Mouse (Mus musculus) lung, embryonic 16.5 days (tissue): ENCODE results near the gene Edil3. TPM values are rescaled to one million over a fixed set of nuclear protein-coding genes. Genes with fewer than 3 reads are reported as not detected.

Experiments used
- ATAC-seq: fragments of 200-750 bp; cut with Nextera tagmentation; 2 replicates; pipeline ENCODE4 v1.8.0; 2017; ENCODE audit warnings: low read depth, mild to moderate bottlenecking, moderate library complexity
- H3K27ac ChIP-seq: fragments of 300-500 bp; sonication (generic); 2 replicates; pipeline ENCODE4 v1.5.1; 2014; ENCODE audit warnings: mild to moderate bottlenecking, control low read depth, low read length
- H3K27me3 ChIP-seq: fragments of 300-500 bp; sonication (generic); 2 replicates; pipeline ENCODE4 v1.6.1; 2014; ENCODE audit warnings: low read depth, low read length, mixed read lengths; ENCODE audit not compliant: control insufficient read depth, insufficient read depth
- H3K36me3 ChIP-seq: fragments of 300-500 bp; sonication (generic); 2 replicates; pipeline ENCODE4 v1.6.1; 2014; ENCODE audit warnings: low read length; ENCODE audit not compliant: control insufficient read depth, insufficient read depth
- H3K4me1 ChIP-seq: fragments of 300-500 bp; sonication (generic); replicated peaks from 2 replicates; pipeline ENCODE4 v1.6.1; 2014; ENCODE audit warnings: low read length, mixed read lengths; ENCODE audit not compliant: control insufficient read depth, insufficient read depth
- H3K4me2 ChIP-seq: fragments of 300-500 bp; sonication (generic); 2 replicates; pipeline ENCODE4 v1.6.1; 2014; ENCODE audit warnings: low read depth, low read length, control low read depth
- H3K4me3 ChIP-seq: fragments of 300-500 bp; sonication (generic); 2 replicates; pipeline ENCODE4 v1.5.1; 2014; ENCODE audit warnings: mild to moderate bottlenecking, low read length, control low read depth
- H3K9ac ChIP-seq: fragments of 300-500 bp; sonication (generic); 2 replicates; pipeline ENCODE4 v1.6.1; 2014; ENCODE audit warnings: low read length, control low read depth
- H3K9me3 ChIP-seq: fragments of 300-500 bp; sonication (generic); 2 replicates; pipeline ENCODE4 v1.6.1; 2016; ENCODE audit warnings: low read length; ENCODE audit not compliant: control insufficient read depth
- WGBS: fragments of 180-500 bp; shearing (Covaris S2); extraction: QIAGEN DNeasy Blood & Tissue Kit; methylation state at CpG from one replicate; pipeline ENCODE4 v1.1.7; 2014; 5-methylcytosine and 5-hydroxymethylcytosine counted together
- polyA plus RNA-seq: library from polyadenylated mRNA; unstranded; fragments of >200 nt; fragmentation: Nextera tagmentation; extraction: Ambion mirVana; gene quantifications from 2 replicates; pipeline ENCODE4 v1.2.1, GENCODE M21; 2015

Edil3 gene
- polyA plus RNA-seq, 1 experiment from 2014 or later, result 9.4 TPM

GRCm38 (mm10) chr13:88822976-88823521 lies 1.8 kb downstream of the Edil3 start:
- peaks cover 2% of the 10 kb centered on the region; the same call in 1 of the 2 replicates for H3K4me1 ChIP-seq
- no peak for ATAC-seq
- H3K4me3 ChIP-seq, result peak overlapping the region; percentile 78
- peaks cover 5% of the 10 kb centered on the region for H3K27me3 ChIP-seq
- H3K9ac ChIP-seq, result no peak overlapping the region
- no peaks in the 10 kb centered on the region for H3K36me3 ChIP-seq
- 21% methylated on average over 10 of the region's 10 CpGs for WGBS
- no peak overlapping the region for H3K27ac ChIP-seq
- peak overlapping the region; percentile 98 for H3K4me2 ChIP-seq
- H3K9me3 ChIP-seq, result no peaks in the 10 kb centered on the region

DNA sequence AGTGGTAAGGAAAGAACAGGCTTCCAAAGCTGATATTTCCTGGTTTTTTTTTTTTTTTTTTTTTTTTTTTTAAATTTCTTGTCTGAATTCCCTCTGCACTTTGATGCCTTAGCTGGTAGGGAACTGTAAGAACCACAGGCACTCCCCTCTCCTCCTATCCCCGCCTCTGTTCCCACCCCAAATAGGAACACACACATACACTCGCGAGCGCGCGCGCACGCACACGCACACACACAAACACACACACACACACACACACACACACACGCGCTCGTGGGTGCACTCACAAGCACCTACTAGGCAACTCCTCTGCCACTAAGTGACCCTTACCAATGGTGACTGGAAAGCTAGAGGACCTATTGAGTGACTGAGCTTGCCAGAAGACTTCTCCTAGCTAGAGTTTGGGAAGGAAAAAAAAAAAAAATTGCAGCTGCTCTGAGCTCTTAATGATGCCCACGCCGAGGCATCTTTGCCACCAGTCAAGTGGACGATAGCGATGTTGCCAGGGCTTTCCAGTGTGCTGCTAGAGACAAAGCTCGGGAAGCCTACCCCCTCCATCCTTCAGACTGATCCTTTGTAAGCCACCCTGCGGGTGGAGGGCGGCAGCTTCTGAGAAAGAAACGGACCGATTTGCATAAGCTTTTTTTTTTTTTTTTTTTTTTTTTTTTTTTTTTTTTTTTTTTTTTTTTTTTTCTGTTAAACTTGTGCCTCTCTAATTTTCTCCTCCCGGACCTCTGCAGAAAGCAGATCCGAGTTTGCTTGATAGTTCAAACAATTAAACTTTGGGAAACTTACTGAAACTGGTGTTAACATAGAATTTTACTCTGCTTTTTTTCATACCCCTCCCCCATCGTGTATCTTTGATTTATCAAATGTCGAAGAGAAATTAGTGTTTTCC lies 2.5 kb downstream of the Edil3 start:
- whole genome bisulfite sequencing, result 1% methylated on average over 25 of the region's 25 CpGs
- Histone ChIP-seq H3K4me2 (peak overlapping the region; percentile 98), H3K27me3 (peaks cover 5% of the 10 kb centered on the region), H3K4me1 (peaks cover 4% of the 10 kb centered on the region; the same call in 1 of the 2 replicates), H3K4me3 (peak overlapping the region; percentile 78), H3K27ac (0 out of 2 replicates have a peak overlapping the region, but pooled peaks have one; percentile 13), H3K9ac (peak overlapping the region; percentile 52), H3K9me3 (no peaks in the 10 kb centered on the region), H3K36me3 (no peaks in the 10 kb centered on the region)
- ATAC-seq, result peak; percentile 56

DNA sequence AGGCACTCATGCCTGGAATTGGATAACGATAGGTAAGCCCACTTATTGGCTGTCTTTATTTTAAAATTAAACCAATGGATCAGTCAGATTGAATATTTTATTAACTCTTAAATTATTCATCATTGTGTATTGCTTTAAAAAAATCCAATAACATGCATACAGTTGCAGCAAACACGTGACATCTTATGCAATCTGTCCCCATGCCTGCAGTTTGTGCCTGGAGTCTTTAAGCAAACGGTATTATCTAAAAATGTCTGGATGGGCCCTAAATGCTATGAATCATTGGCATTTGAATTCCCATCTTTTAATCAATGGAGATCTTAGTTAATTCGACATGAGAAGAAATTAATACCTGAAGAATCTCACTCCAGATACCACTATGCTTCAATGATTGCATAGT lies 3.2 kb downstream of the Edil3 start:
- H3K9me3 ChIP-seq, result no peaks in the 10 kb centered on the region
- peak overlapping the region; percentile 98 for H3K4me2 ChIP-seq
- no peak for ATAC-seq
- H3K27me3 ChIP-seq, result peaks cover 5% of the 10 kb centered on the region
- H3K9ac ChIP-seq, result no peak overlapping the region
- H3K27ac ChIP-seq, result no peak overlapping the region
- peaks cover 4% of the 10 kb centered on the region; the same call in 1 of the 2 replicates for H3K4me1 ChIP-seq
- 24% methylated on average over 4 of the region's 4 CpGs for WGBS
- H3K36me3 ChIP-seq, result no peaks in the 10 kb centered on the region
- no peak overlapping the region for H3K4me3 ChIP-seq

DNA sequence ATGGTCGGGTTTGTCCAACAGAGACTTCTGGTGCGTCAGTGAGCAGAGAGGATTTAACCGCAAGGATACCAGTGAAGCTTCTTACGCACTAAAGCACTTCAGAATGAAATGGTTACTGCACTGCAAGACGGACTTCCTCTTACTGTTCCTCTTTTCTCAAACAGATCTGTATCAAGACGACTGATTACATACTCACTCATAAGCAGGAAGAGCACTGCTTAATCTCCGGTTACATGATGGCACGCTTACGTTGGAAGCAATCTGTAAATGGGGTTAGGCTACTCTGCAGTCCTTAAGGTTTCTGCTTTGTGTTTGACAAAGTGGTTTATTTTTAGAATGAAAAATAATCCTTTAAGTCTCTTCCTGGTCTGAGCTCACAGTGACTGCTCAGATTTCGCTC lies 7.1 kb downstream of the Edil3 start:
- Histone ChIP-seq H3K36me3 (no peaks in the 10 kb centered on the region), H3K27me3 (no peaks in the 10 kb centered on the region), H3K4me2 (peak overlapping the region; percentile 32), H3K9ac (no peak overlapping the region), H3K4me3 (peak overlapping the region; percentile 23), H3K4me1 (peaks cover 2% of the 10 kb centered on the region; the same call in 1 of the 2 replicates), H3K9me3 (no peaks in the 10 kb centered on the region), H3K27ac (no peak overlapping the region; the same call in 1 of the 2 replicates)
- peak; percentile 69 for ATAC-seq
- 22% methylated on average over 10 of the region's 10 CpGs for WGBS

DNA sequence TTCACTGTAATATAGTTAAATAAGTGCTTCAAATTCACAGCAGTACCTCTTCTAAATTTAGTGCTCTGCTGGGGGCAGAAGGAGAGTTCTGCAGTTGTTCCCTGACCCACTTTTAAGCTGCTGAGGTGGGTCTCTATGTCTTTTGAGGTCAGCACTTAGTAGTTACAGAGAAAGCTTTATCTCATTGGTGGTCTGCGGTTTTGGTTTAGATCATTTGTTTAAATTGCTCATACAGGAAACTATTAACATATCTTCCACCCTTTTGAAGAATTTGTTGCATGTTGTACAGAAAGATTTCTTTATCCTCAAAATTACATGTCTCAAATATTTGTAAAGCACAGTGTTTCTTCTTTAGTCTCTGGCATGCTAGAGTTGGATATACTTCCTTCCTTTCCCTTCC lies 12.5 kb downstream of the Edil3 start:
- H3K4me2 ChIP-seq, result no peak overlapping the region
- no peak overlapping the region for H3K9ac ChIP-seq
- whole genome bisulfite sequencing, result 56% methylated on average over 1 of the region's 1 CpGs
- no peaks in the 10 kb centered on the region for H3K27me3 ChIP-seq
- no peak for ATAC-seq
- no peaks in the 10 kb centered on the region for H3K4me1 ChIP-seq
- no peaks in the 10 kb centered on the region for H3K9me3 ChIP-seq
- no peak overlapping the region for H3K27ac ChIP-seq
- H3K36me3 ChIP-seq, result no peaks in the 10 kb centered on the region
- H3K4me3 ChIP-seq, result no peak overlapping the region

GRCm38 (mm10) chr13:88849739-88850138 lies 28.5 kb downstream of the Edil3 start:
- Histone ChIP-seq H3K9me3 (no peaks in the 10 kb centered on the region), H3K4me1 (no peaks in the 10 kb centered on the region), H3K36me3 (no peaks in the 10 kb centered on the region), H3K4me3 (no peak overlapping the region), H3K4me2 (no peak overlapping the region), H3K27ac (no peak overlapping the region), H3K27me3 (no peaks in the 10 kb centered on the region), H3K9ac (no peak overlapping the region)
- WGBS, result 34% methylated on average over 4 of the region's 4 CpGs
- no peak for ATAC-seq

DNA sequence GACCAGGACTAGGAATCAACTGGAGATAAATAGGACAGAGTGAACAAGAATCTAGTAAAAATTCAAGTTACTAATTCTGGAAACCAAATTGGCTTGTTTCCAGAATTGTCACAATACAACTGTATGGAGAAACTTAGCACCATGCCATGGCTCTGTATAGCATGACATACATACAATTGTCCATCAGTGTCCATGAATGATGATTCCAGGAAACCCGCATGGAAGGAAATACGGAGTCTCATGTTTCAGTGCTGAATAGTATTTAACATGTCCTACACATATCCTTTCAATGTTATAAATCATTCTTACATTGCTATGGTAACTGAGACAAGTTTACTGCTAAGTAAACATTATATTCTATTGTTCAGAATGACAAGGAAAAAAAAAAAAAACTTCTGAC lies 58.7 kb downstream of the Edil3 start:
- no peaks in the 10 kb centered on the region for H3K4me1 ChIP-seq
- no peak overlapping the region for H3K4me3 ChIP-seq
- H3K4me2 ChIP-seq, result no peak overlapping the region
- no peaks in the 10 kb centered on the region for H3K9me3 ChIP-seq
- no peaks in the 10 kb centered on the region for H3K27me3 ChIP-seq
- ATAC-seq, result peak; percentile 49; the same call in 1 of the 2 replicates
- WGBS, result 63% methylated on average over 2 of the region's 2 CpGs
- no peak overlapping the region for H3K27ac ChIP-seq
- no peak overlapping the region for H3K9ac ChIP-seq
- H3K36me3 ChIP-seq, result no peaks in the 10 kb centered on the region

- Histone ChIP-seq H3K36me3 (no peaks in the 10 kb centered on the region), H3K9me3 (no peaks in the 10 kb centered on the region), H3K4me3 (no peak overlapping the region), H3K4me1 (no peaks in the 10 kb centered on the region), H3K4me2 (no peak overlapping the region), H3K27ac (no peak overlapping the region), H3K9ac (no peak overlapping the region), H3K27me3 (no peaks in the 10 kb centered on the region)
- no peak for ATAC-seq
- 74% methylated on average over 3 of the region's 3 CpGs for WGBS
These were observed 69.5 kb downstream of the Edil3 start for GRCm38 (mm10) chr13:88890728-88891127.

DNA sequence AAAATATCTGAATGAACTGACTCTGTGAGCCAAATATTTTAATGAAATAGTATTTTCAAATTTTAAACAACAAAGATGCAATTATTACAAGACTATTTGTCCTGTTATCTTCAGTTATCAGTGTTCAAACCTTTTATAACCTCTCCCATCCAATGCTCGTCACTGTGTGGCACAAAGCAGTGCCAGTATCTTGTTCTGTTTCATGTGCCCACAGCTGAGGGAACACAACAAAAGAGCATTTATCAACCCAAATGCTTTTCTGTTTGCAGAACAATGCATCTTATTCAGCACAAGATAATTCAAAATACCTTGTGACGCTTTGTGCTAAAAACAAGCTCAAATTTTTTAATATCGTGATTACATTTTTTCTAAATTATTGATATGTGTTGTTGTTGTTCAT lies 78.8 kb downstream of the Edil3 start:
- Histone ChIP-seq H3K27ac (no peak overlapping the region), H3K9ac (no peak overlapping the region), H3K4me3 (no peak overlapping the region), H3K4me2 (no peak overlapping the region), H3K27me3 (no peaks in the 10 kb centered on the region), H3K9me3 (no peaks in the 10 kb centered on the region), H3K36me3 (no peaks in the 10 kb centered on the region), H3K4me1 (no peaks in the 10 kb centered on the region)
- no peak for ATAC-seq
- WGBS, result 86% methylated on average over 3 of the region's 3 CpGs
